ENCODE assay signal across 8 mouse cellular contexts in genomic region chr17:46629685-46630441, GRCm38 (mm10). TPM values are rescaled to one million over a fixed set of nuclear protein-coding genes. Genes with fewer than 3 reads are reported as not detected.
A peak's percentile ranks its signal among the peaks of the same experiment; 100 is the strongest.
DNase-seq lines count a peak whose midpoint lies in the region; ATAC-seq lines count a peak whose summit lies in the region.

No protein-coding gene starts in this region.

- DNase-seq in adrenal gland, adult 2 months, result peak; percentile 23
- DNase-seq in adrenal gland, postnatal 25 days, result no peak
- DNase-seq in embryo, embryonic 10 days (ENCODE audit: low spot score), result peak; percentile 82
- peak; percentile 90 for DNase-seq in kidney, postnatal 10 days
- DNase-seq in lung, postnatal 4 days, result peak; percentile 82 to 94
- DNase-seq in testis, postnatal 10 days (ENCODE audit: low spot score), result peak; percentile 75
- DNase-seq in right cerebral cortex, adult 18-20 months, result no peak

- H3K4me2 ChIP-seq in heart, embryonic 15.5 days, result peak overlapping the region; percentile 73

- H3K4me3 ChIP-seq in heart, embryonic 15.5 days, result peak overlapping the region; percentile 93

- peak overlapping the region; percentile 98 for H3K9ac ChIP-seq in heart, embryonic 15.5 days

- H3K9me3 ChIP-seq in heart, embryonic 15.5 days (replicated peaks), result no peaks in the 10 kb centered on the region

- H3K4me1 ChIP-seq in heart, embryonic 15.5 days (replicated peaks), result peaks cover 34% of the 10 kb centered on the region

- peak overlapping the region; percentile 96 for H3K27ac ChIP-seq in heart, embryonic 15.5 days

- peaks cover 14% of the 10 kb centered on the region for H3K36me3 ChIP-seq in heart, embryonic 15.5 days

- peak; percentile 56 for ATAC-seq in heart, embryonic 15.5 days (replicated peaks; ENCODE audit: insufficient number of reproducible peaks, insufficient read depth, low FRiP score, low read depth)

- H3K27me3 ChIP-seq in heart, embryonic 15.5 days, result no peaks in the 10 kb centered on the region

- WGBS in heart, embryonic 15.5 days, result 10% methylated on average over 12 of the region's 12 CpGs

RNA-seq across cellular contexts. Expression of gene Ptk7, which starts 0.6 kb away (rescaled TPM):
- 1 to 10 TPM; 4.6 to 8.0 TPM for total RNA-seq in adrenal gland, adult 2 months (2021)
- 8.6 and 9.2 TPM in 2 replicates for polyA plus RNA-seq in adrenal gland, adult 2 months (2012; rRNA removed)
- total RNA-seq in adrenal gland, postnatal 25 days (2021), result 8.0 and 16.8 TPM in 2 replicates
- 34.1 and 49.5 TPM in 2 replicates for polyA plus RNA-seq in heart, embryonic 15.5 days (2015; fragmentation: Nextera tagmentation; extraction: Ambion mirVana)

RNA-seq across cellular contexts. Expression of gene Klc4, which starts 16.0 kb away (rescaled TPM):
- total RNA-seq in adrenal gland, adult 2 months (2021), result 10 to 100 TPM; 40.9 to 43.1 TPM
- polyA plus RNA-seq in adrenal gland, adult 2 months (2012; rRNA removed), result 25.7 and 29.7 TPM in 2 replicates
- 38.4 and 49.7 TPM in 2 replicates for total RNA-seq in adrenal gland, postnatal 25 days (2021)
- polyA plus RNA-seq in heart, embryonic 15.5 days (2015; fragmentation: Nextera tagmentation; extraction: Ambion mirVana), result 20.2 and 24.2 TPM in 2 replicates

RNA-seq across cellular contexts. Expression of gene Mrpl2, which starts 16.2 kb away (rescaled TPM):
- total RNA-seq in adrenal gland, adult 2 months (2021), result 100 to 1,000 TPM in 1 of 2 experiments, 10 to 100 TPM in 1; 82.9 to 113 TPM
- polyA plus RNA-seq in adrenal gland, adult 2 months (2012; rRNA removed), result 343 and 456 TPM in 2 replicates
- 96.4 and 119 TPM in 2 replicates for total RNA-seq in adrenal gland, postnatal 25 days (2021)
- 94.3 and 102 TPM in 2 replicates for polyA plus RNA-seq in heart, embryonic 15.5 days (2015; fragmentation: Nextera tagmentation; extraction: Ambion mirVana)

RNA-seq across cellular contexts. Expression of gene Cul7, which starts 20.3 kb away (rescaled TPM):
- total RNA-seq in adrenal gland, adult 2 months (2021), result 10 to 100 TPM; 28.6 to 36.3 TPM
- polyA plus RNA-seq in adrenal gland, adult 2 months (2012; rRNA removed), result 52.6 and 53.3 TPM in 2 replicates
- 41.3 and 51.4 TPM in 2 replicates for total RNA-seq in adrenal gland, postnatal 25 days (2021)
- polyA plus RNA-seq in heart, embryonic 15.5 days (2015; fragmentation: Nextera tagmentation; extraction: Ambion mirVana), result 32.8 and 44.9 TPM in 2 replicates

RNA-seq across cellular contexts. Expression of gene Rrp36, which starts 44.3 kb away (rescaled TPM):
- total RNA-seq in adrenal gland, adult 2 months (2021), result 10 to 100 TPM; 24.2 to 28.5 TPM
- 21.7 and 23.8 TPM in 2 replicates for polyA plus RNA-seq in adrenal gland, adult 2 months (2012; rRNA removed)
- total RNA-seq in adrenal gland, postnatal 25 days (2021), result 26.8 and 33.4 TPM in 2 replicates
- polyA plus RNA-seq in heart, embryonic 15.5 days (2015; fragmentation: Nextera tagmentation; extraction: Ambion mirVana), result 33.2 and 39.7 TPM in 2 replicates

Comparison
In these comparisons a context has a peak if more than half of its experiments do, and no peak if none do; other contexts are left out.
1. DNase-seq: peak in adrenal gland, adult 2 months (single experiment), embryo, embryonic 10 days (single experiment), kidney, postnatal 10 days (single experiment), lung, postnatal 4 days (2 of 2) and testis, postnatal 10 days (single experiment); none in adrenal gland, postnatal 25 days (single experiment) and right cerebral cortex, adult 18-20 months (single experiment).